Mouse (Mus musculus): ENCODE results near the gene 4933424G06Rik. TPM values are rescaled to one million over a fixed set of nuclear protein-coding genes. Genes with fewer than 3 reads are reported as not detected.
"Not testable (repeated sequence)": the region's sequence is repeated elsewhere in the genome, so short reads cannot be mapped to it uniquely, and the experiment has no call there.

Gene 4933424G06Rik
- total RNA-seq (2021), result not detected

GRCm38 (mm10) chr1:36709854-36710280 lies at the start of gene 4933424G06Rik:
4933424G06Rik (plus strand) TSS chr1:36710149.
- peak; percentile 98 for DNase-seq

- peak; percentile 23 for DNase-seq
These were observed 45.5 kb upstream of the 4933424G06Rik start for GRCm38 (mm10) chr1:36664457-36664856.

- DNase-seq, result no peak
These were observed 44.7 kb upstream of the 4933424G06Rik start for GRCm38 (mm10) chr1:36665165-36665723.

- DNase-seq, result no peak
These were observed 44.0 kb upstream of the 4933424G06Rik start for GRCm38 (mm10) chr1:36665934-36666333.

DNA sequence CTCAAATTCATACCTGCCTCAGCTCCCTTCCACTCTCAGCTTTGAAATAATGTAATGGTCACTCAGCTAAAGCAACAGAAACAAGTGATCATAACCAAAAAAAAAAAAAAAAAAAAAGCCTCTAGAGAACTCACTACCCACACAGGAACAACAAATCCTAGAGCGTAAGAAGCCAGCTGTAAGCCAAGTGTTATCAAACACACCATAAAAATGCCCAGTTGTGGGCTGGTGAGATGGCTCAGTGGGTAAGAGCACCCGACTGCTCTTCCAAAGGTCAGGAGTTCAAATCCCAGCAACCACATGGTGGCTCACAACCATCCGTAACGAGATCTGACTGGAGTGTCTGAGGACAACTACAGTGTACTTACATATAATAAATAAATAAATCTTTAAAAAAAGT lies 41.9 kb upstream of the 4933424G06Rik start:
- DNase-seq, result not testable (repeated sequence)

- DNase-seq, result no peak
These were observed 39.7 kb upstream of the 4933424G06Rik start for GRCm38 (mm10) chr1:36670256-36670655.

GRCm38 (mm10) chr1:36671260-36671659 lies 38.7 kb upstream of the 4933424G06Rik start:
- DNase-seq, result no peak

GRCm38 (mm10) chr1:36672648-36673350 lies 37.1 kb upstream of the 4933424G06Rik start:
- DNase-seq, result no peak

DNA sequence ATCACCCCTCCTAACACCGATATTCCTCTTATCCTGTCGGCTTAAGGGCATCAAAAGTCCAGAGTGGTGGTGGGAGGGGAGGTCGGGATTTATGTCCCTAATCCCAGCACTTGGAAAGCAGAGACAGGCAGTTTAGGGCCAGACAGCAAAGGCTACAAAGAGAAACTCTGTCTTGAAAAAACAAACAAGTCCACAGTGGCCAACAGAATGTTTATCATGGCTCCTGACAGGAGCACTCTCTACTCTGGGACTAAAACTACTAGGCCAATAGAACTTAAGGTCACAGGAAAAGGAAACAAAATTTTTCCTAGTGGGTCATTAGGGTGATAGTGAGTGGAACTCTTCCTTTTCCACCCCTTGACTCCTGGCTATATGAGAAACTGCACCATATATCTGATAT lies 35.0 kb upstream of the 4933424G06Rik start:
- no peak for DNase-seq

GRCm38 (mm10) chr1:36680893-36681292 lies 29.1 kb upstream of the 4933424G06Rik start:
- DNase-seq, result no peak

DNA sequence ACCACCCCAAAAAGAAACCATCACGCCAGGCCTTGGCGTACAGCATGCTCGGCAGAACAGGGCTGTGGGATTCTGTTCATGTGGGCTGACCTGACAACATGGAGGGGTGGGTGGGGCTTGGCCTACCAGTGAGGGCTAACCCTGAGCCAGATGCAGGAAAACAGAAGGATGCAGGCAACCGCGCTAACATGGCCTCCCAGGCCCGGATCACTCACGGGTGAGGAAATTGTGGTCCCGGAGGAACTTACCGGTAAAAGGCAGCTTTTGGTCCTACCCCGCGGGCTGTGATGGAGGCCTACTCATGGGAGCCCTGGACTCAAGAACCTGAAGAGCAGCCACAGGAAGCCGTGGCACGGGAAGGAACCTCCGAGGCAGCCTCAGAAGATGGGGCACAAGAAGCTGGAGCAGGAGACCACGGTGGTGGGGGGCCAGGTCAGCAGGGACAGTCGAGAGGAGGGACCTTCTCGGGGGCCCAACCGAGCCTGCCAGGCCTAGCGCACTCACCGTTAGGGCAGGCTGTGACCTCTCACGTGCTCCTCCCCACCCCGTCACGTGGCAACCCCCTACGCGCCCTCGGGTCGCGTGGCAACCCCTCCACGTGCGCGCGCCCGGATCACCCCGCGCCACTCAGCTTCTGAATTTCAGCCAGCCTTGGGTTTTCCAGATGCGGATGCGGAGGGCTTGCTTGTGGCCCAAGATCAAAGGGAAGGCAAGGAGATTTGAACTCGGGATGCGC lies 27.2 kb upstream of the 4933424G06Rik start, which contains the start of gene Fam178b:
Gene Fam178b, minus strand, starts transcription at position 564 of the 736 bp plus-strand sequence.
- no peak for DNase-seq

DNA sequence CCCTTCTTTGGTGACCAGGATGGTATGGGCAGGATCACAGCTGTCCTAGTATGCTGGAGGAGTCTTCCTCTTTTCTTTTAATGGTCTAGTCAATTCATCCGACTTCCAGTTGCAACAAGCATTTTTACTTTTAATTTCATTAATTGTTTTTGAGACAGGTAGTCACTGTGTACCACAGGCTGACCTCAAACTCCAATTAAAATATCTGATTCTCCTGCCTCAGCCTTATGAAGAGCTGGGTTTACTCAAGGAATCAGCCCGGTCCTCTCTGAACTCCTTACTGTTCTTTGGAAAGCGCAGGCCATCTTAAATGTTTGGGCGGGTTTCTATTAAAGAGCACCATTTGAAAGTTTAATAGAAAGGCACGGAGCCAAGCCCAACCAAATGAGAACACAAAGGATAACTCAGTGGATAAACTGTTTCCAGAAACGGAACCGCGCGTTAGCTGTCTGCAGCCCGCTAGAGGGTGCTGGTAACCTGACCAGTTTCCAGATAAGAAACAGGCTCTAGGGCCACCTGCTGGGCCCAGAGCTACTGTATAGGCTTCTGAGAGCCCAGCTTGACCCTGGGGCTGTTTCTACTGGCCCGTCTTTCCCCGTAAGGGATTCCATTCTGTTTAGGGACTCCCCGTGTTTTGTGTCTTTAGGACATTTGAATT lies 26.0 kb upstream of the 4933424G06Rik start:
- peak; percentile 85 for DNase-seq

GRCm38 (mm10) chr1:36690671-36691235 lies 19.2 kb upstream of the 4933424G06Rik start:
- no peak for DNase-seq

GRCm38 (mm10) chr1:36691271-36692155 lies 18.4 kb upstream of the 4933424G06Rik start, which contains the start of gene Cox5b:
Cox5b (plus strand) TSS chr1:36691449.
- peak; percentile 98 for DNase-seq

DNA sequence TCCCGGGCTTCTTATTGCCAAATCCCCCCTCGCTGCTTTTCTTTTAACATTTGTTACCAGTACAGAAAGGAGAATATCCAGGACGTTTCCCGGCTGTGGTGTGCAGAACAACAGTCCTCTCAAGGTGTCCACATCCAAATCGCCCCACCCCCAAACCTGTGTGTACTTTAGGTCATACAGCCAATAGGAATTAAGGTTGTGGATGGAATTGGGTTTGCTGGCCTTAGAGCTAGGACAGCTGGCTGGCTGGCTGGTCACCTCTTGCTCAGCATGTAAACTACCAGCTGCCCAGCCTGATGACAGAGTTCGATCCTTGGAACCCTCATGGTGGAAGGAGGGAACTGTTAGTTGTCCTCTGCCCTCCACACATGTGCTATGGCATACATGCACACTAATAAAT lies 15.1 kb upstream of the 4933424G06Rik start:
- DNase-seq, result no peak

GRCm38 (mm10) chr1:36696411-36696810 lies 13.5 kb upstream of the 4933424G06Rik start:
- DNase-seq, result no peak

DNA sequence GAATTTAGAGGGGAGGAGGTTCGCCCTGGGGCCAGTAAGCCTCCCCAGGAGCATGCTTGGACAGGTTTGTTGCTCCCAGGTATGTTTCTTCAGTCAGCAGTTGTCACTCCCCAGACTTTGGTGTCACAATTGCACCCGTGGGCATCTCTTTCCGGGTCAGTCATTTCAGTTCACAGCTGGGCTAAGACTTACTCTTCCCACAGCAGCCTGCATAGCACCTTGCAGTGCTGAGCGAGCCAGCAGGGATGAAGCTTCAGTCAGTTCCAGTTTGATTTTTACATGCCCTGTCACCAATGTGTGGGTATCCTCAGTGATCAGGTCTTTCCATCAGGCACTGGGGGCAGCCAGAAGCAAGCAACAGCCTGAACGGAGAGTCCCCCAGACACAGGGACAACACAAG lies 12.9 kb upstream of the 4933424G06Rik start:
- DNase-seq, result no peak

GRCm38 (mm10) chr1:36707166-36707565 lies 2.8 kb upstream of the 4933424G06Rik start:
- DNase-seq, result no peak

GRCm38 (mm10) chr1:36707797-36708196 lies 2.2 kb upstream of the 4933424G06Rik start:
- no peak for DNase-seq

DNA sequence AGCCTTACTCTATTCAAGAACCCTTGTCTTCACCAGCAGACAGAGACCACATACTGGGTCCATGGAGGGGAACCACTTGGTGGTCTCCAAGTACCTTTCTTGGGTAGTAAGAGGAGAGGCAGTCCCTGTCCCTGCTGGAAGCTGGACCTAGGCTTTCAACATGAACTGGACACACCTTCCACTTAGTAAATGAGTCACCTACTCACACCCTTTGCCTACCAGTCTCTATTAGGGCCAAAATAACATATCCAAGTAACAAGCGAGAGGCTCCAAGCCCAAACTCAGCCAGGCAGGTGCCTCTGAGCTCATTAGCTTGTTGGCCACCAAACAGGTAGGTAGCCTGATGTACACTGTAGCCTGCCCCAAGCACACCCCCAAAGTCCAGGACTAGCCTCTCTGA lies 1.3 kb upstream of the 4933424G06Rik start:
- no peak for DNase-seq

All from heart, postnatal 4 days (tissue).